Mouse (Mus musculus) small intestine, adult 2 months (tissue): ENCODE results near the gene Zbp1. TPM values are rescaled to one million over a fixed set of nuclear protein-coding genes. Genes with fewer than 3 reads are reported as not detected.
A peak's percentile ranks its signal among the peaks of the same experiment; 100 is the strongest.

Experiments
- H3K27ac ChIP-seq: fragments of 200-500 bp; 2 replicates; pipeline ENCODE4 v1.5.1; 2012; ENCODE audit warnings: low read depth, low read length, control low read depth, inconsistent platforms; ENCODE audit not compliant: insufficient read depth
- H3K27me3 ChIP-seq: fragments of 200-500 bp; 2 replicates; pipeline ENCODE4 v1.6.1; 2012; ENCODE audit warnings: mild to moderate bottlenecking, moderate library complexity, low read length, inconsistent platforms; ENCODE audit not compliant: control insufficient read depth, insufficient read depth
- H3K36me3 ChIP-seq: fragments of 200-500 bp; 2 replicates; pipeline ENCODE4 v1.6.1; 2012; ENCODE audit warnings: mild to moderate bottlenecking, low read length, control low read depth, inconsistent platforms; ENCODE audit not compliant: control insufficient read depth, insufficient read depth
- H3K4me1 ChIP-seq: fragments of 200-500 bp; 2 replicates; pipeline ENCODE4 v1.6.1; 2012; ENCODE audit warnings: low read length, inconsistent platforms, mixed read lengths; ENCODE audit not compliant: control insufficient read depth, insufficient read depth, insufficient read length
- H3K4me3 ChIP-seq: fragments of 200-500 bp; 2 replicates; pipeline ENCODE4 v1.5.1; 2012; ENCODE audit warnings: low read depth, mild to moderate bottlenecking, control low read depth, inconsistent platforms, low read length, moderate library complexity
- CTCF ChIP-seq: fragments of 200-500 bp; IDR thresholded peaks from 2 replicates; pipeline ENCODE4 v1.5.1; 2012; ENCODE audit warnings: low read depth, mild to moderate bottlenecking, control low read depth, inconsistent platforms, low read length, moderate library complexity, mixed read lengths; ENCODE audit not compliant: insufficient replicate concordance, insufficient read length; ENCODE audit errors: extremely low read depth
- POLR2A ChIP-seq: fragments of 200-500 bp; IDR thresholded peaks from 2 replicates; pipeline ENCODE4 v1.6.1; 2012; ENCODE audit warnings: low read depth, mild to moderate bottlenecking, control low read depth, inconsistent platforms, low read length, moderate library complexity
- WGBS: fragments of 180-500 bp; shearing (Covaris S2); methylation state at CpG from one replicate; pipeline ENCODE4 v1.1.7; 2018; 5-methylcytosine and 5-hydroxymethylcytosine counted together
- polyA plus RNA-seq: library from polyadenylated mRNA; depleted of rRNA; stranded (reverse); fragments of >200 nt; gene quantifications from 2 replicates; pipeline ENCODE4 v1.2.3, GENCODE M21; 2012

Gene Zbp1
- polyA plus RNA-seq, 1 experiment, result 51.0 TPM

- no peak overlapping the region for H3K4me3 ChIP-seq
- H3K27me3 ChIP-seq, result no peaks in the 10 kb centered on the region
- TF ChIP-seq CTCF (no peak), POLR2A (no peak)
- H3K36me3 ChIP-seq, result no peaks in the 10 kb centered on the region
- H3K27ac ChIP-seq, result no peak overlapping the region
- 72% methylated on average over 5 of the region's 5 CpGs for WGBS
- H3K4me1 ChIP-seq, result no peaks in the 10 kb centered on the region
Measured at GRCm38 (mm10) chr2:173177481-173177880, 41.2 kb downstream of the Zbp1 start.

- no peaks in the 10 kb centered on the region for H3K36me3 ChIP-seq
- 91% methylated on average over 5 of the region's 5 CpGs for WGBS
- no peak overlapping the region for H3K27ac ChIP-seq
- H3K4me3 ChIP-seq, result no peak overlapping the region
- TF ChIP-seq POLR2A (no peak), CTCF (no peak; the same call in 1 of the 2 replicates)
- H3K27me3 ChIP-seq, result no peaks in the 10 kb centered on the region
- peaks cover 5% of the 10 kb centered on the region; the same call in 1 of the 2 replicates for H3K4me1 ChIP-seq
Measured at GRCm38 (mm10) chr2:173175703-173176102, 43.0 kb downstream of the Zbp1 start.

- Histone ChIP-seq H3K27ac (no peak overlapping the region), H3K4me1 (peaks cover 11% of the 10 kb centered on the region; the same call in 1 of the 2 replicates), H3K4me3 (no peak overlapping the region), H3K27me3 (no peaks in the 10 kb centered on the region), H3K36me3 (no peaks in the 10 kb centered on the region)
- TF ChIP-seq CTCF, result no peak
- TF ChIP-seq POLR2A, result no peak
- 61% methylated on average over 1 of the region's 1 CpGs for WGBS
Measured at GRCm38 (mm10) chr2:173174569-173174968, 44.2 kb downstream of the Zbp1 start.

- TF ChIP-seq CTCF (no peak), POLR2A (no peak)
- Histone ChIP-seq H3K4me3 (no peak overlapping the region), H3K36me3 (no peaks in the 10 kb centered on the region), H3K27ac (peak overlapping the region; percentile 37), H3K4me1 (peaks cover 11% of the 10 kb centered on the region; the same call in 1 of the 2 replicates), H3K27me3 (no peaks in the 10 kb centered on the region)
- WGBS, result 51% methylated on average over 22 of the region's 22 CpGs
Measured at GRCm38 (mm10) chr2:173173521-173174511, 44.9 kb downstream of the Zbp1 start.

- Histone ChIP-seq H3K36me3 (no peaks in the 10 kb centered on the region), H3K4me3 (no peak overlapping the region), H3K4me1 (peaks cover 11% of the 10 kb centered on the region; the same call in 1 of the 2 replicates), H3K27ac (no peak overlapping the region), H3K27me3 (no peaks in the 10 kb centered on the region)
- no peak for TF ChIP-seq POLR2A
- TF ChIP-seq CTCF, result no peak
- 58% methylated on average over 2 of the region's 2 CpGs for WGBS
Measured at GRCm38 (mm10) chr2:173173008-173173407, 45.7 kb downstream of the Zbp1 start.

GRCm38 (mm10) chr2:173172386-173172785 lies 46.3 kb downstream of the Zbp1 start:
- WGBS, result 85% methylated on average over 1 of the region's 1 CpGs
- H3K27ac ChIP-seq, result no peak overlapping the region

GRCm38 (mm10) chr2:173171956-173172355 lies 46.8 kb downstream of the Zbp1 start:
- Histone ChIP-seq H3K4me1 (peaks cover 11% of the 10 kb centered on the region; the same call in 1 of the 2 replicates), H3K36me3 (no peaks in the 10 kb centered on the region), H3K27me3 (no peaks in the 10 kb centered on the region), H3K27ac (no peak overlapping the region), H3K4me3 (no peak overlapping the region)
- no peak for TF ChIP-seq POLR2A
- TF ChIP-seq CTCF, result no peak
- WGBS, result 77% methylated on average over 5 of the region's 5 CpGs

More at GRCm38 (mm10) chr2:173172386-173172785, 46.3 kb downstream of the Zbp1 start:
- Histone ChIP-seq H3K4me3 (no peak overlapping the region), H3K27me3 (no peaks in the 10 kb centered on the region), H3K4me1 (peaks cover 11% of the 10 kb centered on the region; the same call in 1 of the 2 replicates), H3K36me3 (no peaks in the 10 kb centered on the region)
- TF ChIP-seq CTCF (no peak), POLR2A (no peak)
